Mouse (Mus musculus) CD8-positive naive resting alpha-beta T cell, adult 2 months (primary cell): ENCODE results near the gene Myrip.
"Not testable (repeated sequence)": the region's sequence is repeated elsewhere in the genome, so short reads cannot be mapped to it uniquely, and the experiment has no call there.

Experiments
- DNase-seq, 2 experiments: peaks; one replicate each; pipeline ENCODE4 v3.0.0; 2022; ENCODE audit warnings: low read depth in 2 of 2, low spot score in 2 of 2

Gene Myrip

GRCm38 (mm10) chr9:120331048-120331447 lies 29.7 kb downstream of the Myrip start:
- DNase-seq, result not testable (repeated sequence)

GRCm38 (mm10) chr9:120338172-120338571 lies 36.9 kb downstream of the Myrip start:
- no peak for DNase-seq

- DNase-seq, result peak; percentile 62 to 71
Observed at GRCm38 (mm10) chr9:120339975-120340695, 38.8 kb downstream of the Myrip start.

GRCm38 (mm10) chr9:120343123-120343790 lies 41.9 kb downstream of the Myrip start:
- no peak for DNase-seq

GRCm38 (mm10) chr9:120345651-120346151 lies 44.4 kb downstream of the Myrip start:
- no peak for DNase-seq

- DNase-seq, result no peak
Observed at GRCm38 (mm10) chr9:120349145-120349544, 47.8 kb downstream of the Myrip start.

GRCm38 (mm10) chr9:120350346-120350745 lies 49.0 kb downstream of the Myrip start:
- DNase-seq, result no peak

GRCm38 (mm10) chr9:120351061-120351460 lies 49.7 kb downstream of the Myrip start:
- no peak for DNase-seq

- no peak for DNase-seq
Observed at GRCm38 (mm10) chr9:120351474-120351873, 50.2 kb downstream of the Myrip start.

- DNase-seq, result no peak
Observed at GRCm38 (mm10) chr9:120353036-120353435, 51.7 kb downstream of the Myrip start.

- DNase-seq, result no peak
Observed at GRCm38 (mm10) chr9:120353967-120354366, 52.7 kb downstream of the Myrip start.

- DNase-seq, result no peak
Observed at GRCm38 (mm10) chr9:120354550-120355345, 53.4 kb downstream of the Myrip start.

GRCm38 (mm10) chr9:120356490-120356889 lies 55.2 kb downstream of the Myrip start:
- no peak for DNase-seq

GRCm38 (mm10) chr9:120358060-120358459 lies 56.7 kb downstream of the Myrip start:
- no peak for DNase-seq

GRCm38 (mm10) chr9:120360397-120361177 lies 59.3 kb downstream of the Myrip start:
- DNase-seq, result no peak

- no peak for DNase-seq
Observed at GRCm38 (mm10) chr9:120361656-120362055, 60.3 kb downstream of the Myrip start.

- no peak for DNase-seq
Observed at GRCm38 (mm10) chr9:120362684-120363083, 61.4 kb downstream of the Myrip start.

- no peak for DNase-seq
Observed at GRCm38 (mm10) chr9:120364653-120365283, 63.5 kb downstream of the Myrip start.

- DNase-seq, result no peak
Observed at GRCm38 (mm10) chr9:120367526-120367925, 66.2 kb downstream of the Myrip start.

- DNase-seq, result no peak
Observed at GRCm38 (mm10) chr9:120371633-120372032, 70.3 kb downstream of the Myrip start.
